Mouse (Mus musculus) heart, postnatal 4 days (tissue): ENCODE measurements around the gene Mis18bp1. TPM values are rescaled to one million over a fixed set of nuclear protein-coding genes. Genes with fewer than 3 reads are reported as not detected.
"Not testable (repeated sequence)": the region's sequence is repeated elsewhere in the genome, so short reads cannot be mapped to it uniquely, and the experiment has no call there.

Experiments
- DNase-seq: peaks from one replicate; pipeline ENCODE4 v3.0.0; 2021
- total RNA-seq, 2 experiments: library from RNA; stranded (reverse); gene quantifications; 2 replicates each; pipeline ENCODE4 v1.2.3; 2021

Gene Mis18bp1
- total RNA-seq = 10 to 100 TPM; 10.9 to 13.9 TPM

DNA sequence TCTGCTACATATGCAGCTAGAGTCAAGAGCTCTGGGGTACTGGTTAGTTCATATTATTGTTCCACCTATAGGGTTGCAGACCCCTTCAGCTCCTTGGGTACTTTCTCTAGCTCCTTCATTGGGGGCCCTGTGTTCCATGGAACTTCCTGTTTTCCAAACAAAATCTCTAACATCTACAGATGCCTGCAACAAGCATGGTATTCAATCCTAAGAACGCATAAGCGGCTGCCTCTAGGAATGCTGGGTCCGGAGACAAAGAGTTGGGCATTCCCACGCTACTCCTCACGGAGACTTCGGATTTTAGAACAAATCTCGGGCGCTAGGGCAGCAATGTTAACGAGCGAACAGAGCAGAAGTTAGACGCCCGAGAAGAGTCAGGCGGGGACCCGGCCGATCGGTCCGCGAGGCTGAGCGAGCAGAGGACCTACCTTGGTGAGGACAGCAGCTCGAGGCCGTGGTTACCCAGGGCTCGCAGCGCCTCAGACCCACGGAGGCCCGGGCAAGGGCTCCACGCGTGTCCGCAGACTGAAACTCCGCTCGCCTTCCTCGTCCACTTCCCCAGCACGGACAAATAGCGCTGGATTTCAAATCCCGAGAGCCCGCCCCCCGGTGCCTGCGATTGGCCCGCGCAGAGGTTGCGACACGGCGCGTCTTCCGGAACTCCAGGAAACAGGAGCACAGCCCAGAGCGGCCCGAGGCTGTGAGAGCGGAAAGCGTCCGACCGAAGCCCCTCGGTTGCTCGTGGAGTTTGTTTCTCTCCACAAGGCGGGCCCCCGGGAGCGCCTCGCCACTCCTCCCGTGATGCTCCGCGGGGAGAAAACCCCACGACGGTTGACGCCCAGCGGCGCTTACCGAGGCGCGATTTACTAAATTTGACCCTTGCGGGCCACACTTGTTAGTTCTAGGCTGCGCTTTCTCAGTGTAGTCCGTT, at the start of gene Mis18bp1:
Mis18bp1 (minus strand) TSS at position 584 of the 931 bp plus-strand sequence.
- peak; percentile 95 for DNase-seq

DNA sequence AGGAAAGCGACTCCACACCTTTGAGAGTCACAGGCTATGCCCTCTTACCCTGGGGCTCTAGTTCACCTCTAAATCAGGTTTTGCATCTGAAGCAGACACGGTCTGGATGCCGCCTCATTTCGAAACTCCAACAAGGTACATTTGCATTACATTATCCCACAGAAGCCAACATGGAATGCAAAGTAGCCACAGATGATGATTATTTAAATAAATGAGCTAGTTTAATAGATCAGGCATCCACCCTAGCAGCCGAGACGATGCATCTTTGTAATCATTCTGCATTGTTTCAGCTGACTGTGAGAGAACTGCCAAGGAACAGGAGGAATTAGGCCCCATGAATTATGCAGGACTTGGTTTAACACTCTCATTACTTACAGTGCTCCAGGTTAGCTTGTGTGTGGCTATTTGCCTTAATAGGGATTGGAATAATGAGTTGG, 44.0 kb upstream of the Mis18bp1 start:
- no peak for DNase-seq

DNA sequence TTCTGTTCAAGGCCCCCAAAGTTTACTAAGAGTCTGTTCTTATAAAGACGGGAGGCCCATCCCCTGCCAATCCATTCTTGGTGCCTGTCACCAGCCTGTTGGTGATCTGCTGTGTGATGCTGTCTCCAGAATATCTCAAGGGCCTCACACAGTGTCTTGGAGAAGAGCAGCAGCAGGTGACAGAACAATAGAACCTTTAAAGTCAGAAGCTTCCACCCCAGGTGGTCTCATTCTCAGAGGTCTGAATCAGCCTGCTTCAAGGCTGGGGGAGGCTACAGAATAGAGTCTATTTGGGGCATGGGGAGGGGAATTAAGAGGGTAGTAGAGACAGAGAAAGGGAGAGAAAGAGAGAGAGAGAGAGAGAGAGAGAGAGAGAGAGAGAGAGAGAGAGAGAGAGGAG, 34.0 kb upstream of the Mis18bp1 start:
- DNase-seq = no peak

DNA sequence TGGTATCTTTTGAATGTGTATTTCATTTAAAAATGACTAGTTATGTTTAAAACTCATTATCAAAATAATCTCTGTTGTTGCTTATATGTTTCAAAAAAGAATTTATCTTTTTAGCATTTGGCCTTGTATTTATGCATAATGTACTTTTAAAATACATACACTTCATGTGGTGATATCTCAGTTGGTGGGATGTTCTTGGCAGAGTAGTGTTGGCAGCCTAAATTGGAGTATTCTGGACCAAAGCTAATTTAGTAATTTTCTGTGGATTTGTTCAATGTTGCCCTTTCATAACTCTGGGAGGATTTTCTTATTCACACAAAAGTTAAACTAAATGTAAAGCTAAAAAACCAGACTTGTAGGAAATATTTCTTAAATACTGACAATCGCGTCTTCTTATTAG, 29.4 kb upstream of the Mis18bp1 start:
- no peak for DNase-seq

DNA sequence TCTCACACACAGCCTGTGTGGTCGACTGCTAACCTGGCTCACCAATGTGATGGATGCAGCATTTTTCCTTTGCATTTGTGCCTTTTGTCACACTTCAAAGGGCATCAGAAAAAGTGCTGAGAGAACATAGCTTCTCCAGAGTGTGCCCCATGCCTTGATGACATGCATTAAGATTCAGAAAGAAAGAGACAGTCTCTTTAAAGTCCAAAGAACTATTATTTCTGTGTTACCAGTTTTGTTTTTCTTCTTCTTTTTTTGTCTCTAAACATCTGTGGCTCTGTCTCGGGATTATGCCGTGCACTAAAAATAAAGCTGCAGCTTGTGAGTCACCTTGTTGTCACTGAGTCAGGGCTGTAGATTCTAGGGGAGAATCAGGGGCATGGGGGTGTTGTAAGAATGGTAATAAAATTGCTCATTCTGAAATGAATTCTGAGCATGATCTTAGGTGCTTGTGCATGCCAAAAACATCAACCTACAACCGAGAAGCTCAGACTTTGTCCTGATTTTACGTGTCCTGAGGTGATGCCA, 21.7 kb upstream of the Mis18bp1 start:
- DNase-seq = no peak

DNA sequence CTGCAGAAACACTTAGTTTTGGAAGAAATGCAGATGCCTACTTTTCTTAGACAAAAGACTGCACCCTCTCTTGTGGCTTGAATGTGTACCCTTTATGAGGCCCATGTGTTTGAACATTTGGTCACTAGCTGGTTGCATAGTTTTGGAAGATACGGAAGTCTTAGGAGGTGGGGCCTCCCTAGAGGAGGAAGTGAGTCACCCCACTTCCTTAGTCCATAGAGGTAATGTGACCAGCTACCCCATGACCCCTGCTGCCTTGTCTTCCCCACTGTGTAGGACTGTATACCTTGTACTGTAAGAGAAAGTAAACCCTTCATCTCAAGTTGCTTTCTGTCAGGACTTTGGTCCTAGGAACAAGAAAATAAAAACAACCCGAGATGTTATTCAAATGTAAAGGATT, 16.8 kb upstream of the Mis18bp1 start:
- no peak for DNase-seq

DNA sequence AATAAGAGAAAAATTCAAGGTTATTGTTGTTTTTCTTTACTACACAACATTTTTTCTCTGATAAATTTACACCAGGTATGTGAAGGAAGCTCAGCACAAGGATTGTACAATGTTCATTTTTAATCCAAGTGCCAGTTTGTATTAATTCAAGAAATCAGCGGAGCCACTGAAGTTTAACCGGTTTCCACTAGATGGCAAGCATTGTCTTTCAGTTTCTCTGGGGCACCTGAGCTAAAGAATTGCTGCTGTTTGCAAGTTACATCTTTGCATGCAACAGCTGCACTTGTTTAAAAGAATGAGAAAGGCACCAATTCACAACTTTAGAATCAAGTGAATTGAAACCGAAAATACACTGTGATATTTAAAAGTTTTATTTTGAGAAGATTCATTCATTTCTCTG, 15.0 kb upstream of the Mis18bp1 start:
- DNase-seq = no peak

DNA sequence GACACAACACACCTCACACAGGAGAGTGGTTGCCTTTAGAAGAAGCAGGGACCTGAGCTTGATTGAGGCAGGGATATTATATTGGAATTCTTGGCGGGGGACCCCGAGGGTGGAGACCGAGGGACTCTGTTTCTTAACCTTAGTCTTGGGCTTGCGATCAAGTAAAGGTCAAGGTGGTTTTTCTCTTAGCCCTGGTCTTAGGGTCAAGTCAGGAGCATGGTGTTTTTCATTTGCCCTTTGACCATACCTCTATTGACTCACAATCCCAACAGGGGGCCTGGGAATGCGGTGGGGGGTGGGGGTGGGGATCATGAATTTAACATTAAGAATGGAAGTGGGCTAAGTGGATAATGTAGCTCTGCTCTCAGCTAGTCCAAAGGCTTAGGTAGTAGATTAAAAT, 1.3 kb upstream of the Mis18bp1 start:
- no peak for DNase-seq

DNA sequence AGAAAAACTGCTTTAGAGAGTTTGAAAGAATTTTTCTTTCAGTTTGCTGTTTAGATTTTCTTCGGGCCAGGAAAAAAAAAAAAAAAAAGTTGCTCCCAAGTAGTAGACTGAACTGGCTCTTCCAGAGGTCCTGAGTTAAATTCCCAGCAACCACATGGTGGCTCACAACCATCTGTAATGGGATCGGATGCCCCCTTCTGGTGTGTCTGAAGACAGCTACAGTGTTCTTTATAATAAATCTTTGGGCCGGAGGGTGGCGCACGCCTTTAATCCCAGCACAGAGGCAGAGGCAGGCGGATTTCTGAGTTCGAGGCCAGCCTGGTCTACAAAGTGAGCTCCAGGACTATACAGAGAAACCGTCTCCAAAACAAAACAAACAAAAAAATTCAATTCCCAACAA, 555 bp upstream of the Mis18bp1 start:
- DNase-seq = peak; percentile 57

DNA sequence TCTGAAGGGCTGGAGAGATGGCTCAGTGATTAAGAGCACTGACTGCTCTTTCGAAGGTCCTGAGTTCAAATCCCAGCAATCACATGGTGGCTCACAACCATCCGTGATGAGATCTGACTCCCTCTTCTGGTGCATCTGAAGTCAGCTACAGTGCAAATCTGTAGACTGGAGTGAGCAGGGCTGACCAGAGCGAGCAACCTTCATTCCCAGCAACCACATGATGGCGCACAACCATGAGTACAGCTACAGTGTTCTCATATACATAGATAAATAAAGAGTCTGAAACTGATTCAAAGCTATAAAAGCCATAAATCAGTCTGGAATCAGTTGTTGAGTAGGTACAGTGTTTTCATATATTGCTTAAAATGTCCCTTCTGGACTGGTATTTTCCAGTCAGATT, 36.3 kb downstream of the Mis18bp1 start:
- not testable (repeated sequence) for DNase-seq

DNA sequence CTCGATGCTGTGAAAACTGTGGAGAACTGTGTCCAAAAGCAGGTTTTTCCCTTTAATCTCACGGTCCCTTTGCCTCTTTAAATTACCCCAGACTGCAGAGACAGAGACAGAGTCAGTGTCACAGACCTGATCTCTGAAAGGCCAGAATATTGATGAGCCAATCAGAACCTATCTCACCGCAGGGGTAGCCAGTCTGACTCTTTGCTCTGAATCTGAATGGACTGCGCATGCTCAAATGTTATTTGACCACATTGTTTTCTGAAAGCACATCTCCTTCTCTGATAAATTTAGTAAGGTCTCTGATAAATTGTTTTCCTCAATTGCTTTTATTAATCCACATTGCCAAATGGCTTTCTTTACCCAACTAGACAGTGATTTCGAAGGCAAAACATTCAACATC, 53.0 kb downstream of the Mis18bp1 start:
- no peak for DNase-seq

DNA sequence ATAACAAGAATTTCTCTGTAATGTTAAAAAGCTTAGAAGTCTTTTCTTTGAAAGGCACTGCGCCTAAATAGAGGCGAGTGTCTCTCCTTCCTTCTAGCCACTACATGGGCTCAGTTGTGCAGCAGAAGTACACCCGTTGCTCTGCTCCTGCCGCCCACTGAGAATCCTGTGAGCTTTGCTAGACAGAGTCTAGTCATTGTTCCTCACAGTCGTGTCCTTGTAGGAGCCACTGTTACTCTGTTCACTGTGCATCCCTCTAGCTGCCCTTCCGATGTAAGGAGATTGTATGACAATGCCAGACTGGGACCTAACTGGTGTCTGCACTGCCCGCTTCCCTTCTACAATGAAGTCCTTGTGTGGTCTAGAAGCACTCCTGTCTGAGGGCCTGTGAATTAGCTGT, 53.4 kb downstream of the Mis18bp1 start:
- no peak for DNase-seq

DNA sequence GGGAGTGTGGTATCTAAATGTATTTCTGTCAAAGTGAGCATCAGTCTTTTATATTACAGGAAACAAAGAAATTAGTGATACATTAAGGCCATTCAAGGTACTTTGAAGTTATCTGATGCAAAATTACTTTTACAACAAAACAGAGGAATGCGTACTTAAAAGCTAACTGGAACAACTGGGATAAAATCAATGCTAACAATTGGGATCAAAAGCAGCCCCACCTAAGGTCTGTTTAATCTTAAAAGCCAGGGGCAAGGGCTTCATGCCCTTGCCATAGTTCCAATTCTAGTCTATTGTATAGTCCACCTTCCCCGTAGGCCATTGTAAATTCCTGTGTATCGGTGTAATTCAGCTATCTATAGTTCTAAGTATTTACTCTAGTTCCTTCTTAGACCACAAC, 57.4 kb downstream of the Mis18bp1 start:
- not testable (repeated sequence) for DNase-seq

DNA sequence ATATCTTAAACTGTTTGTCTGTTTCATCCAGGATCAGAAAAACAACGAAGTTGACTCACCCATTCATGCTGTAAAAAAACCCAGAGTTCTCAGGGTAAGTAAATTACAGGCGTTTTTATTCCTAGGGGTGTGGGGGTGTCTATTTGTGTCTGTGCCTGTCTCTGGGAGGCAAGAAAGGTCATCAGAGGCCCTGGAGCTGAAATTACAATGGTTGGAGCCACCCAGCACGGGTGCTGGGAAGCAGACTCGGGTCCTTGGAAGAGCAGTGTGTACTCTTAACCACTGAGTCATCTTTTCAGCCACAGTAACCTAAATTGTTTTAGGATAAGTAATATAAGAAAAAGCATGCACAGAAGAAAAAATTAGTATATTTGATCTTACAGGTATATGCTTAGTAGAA, 58.5 kb downstream of the Mis18bp1 start:
- DNase-seq = no peak

DNA sequence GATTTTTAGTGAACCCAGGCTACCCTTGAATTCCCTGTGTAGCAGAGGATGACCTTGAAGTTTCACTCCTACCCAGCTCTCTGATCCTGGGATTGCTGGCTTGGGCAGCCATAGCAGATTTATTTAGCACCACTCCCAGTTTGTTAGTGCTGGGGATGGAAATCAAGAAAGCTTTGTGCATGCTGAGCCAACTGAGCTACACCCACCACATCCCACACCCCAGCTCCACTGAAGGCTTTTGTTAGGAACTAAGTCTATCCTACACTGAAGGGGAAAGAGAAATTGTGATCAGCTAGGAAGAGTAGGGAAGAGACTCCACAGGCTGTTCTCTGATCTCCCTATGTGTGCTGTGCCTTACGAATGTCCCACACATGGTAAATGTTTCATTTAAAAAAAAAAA, 59.6 kb downstream of the Mis18bp1 start:
- DNase-seq = no peak

DNA sequence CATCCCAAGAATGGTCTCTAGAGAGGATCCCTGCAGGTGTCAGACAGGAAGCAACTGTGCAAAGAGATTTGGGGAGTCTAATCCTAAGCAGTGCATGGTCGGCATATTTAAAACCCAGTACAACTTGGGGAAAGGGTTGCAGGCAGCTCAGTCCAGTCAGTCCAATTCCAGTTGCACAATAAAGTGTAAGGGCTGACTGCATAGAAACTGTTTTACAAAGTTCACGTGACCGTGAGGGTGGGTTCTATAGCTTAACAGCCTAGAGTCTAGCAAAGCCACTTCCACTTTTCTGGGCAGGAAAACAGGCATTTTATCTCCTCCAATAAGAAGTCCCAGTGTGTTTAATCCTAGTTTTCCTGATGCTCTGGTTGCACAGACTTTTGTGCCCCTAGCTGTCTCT, 60.9 kb downstream of the Mis18bp1 start:
- DNase-seq = no peak

DNA sequence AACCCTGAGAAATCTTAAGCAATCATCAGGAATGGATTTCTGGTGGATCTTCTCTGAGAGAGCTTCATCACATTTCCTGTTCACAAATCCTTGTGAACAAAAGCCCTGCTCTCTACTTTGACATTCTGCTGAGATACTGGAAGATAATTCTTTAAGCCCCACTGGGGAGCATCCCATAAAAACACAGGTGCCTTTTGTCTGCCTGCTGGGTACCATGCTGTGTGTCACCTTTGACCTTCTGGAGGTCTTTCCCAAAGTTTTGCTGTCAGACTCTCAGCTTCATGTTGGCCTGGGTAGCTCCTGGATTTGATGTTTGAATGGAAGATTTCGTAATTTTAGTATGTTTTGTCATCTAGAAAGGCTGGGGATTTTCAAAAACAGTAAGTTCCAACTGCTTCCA, 63.7 kb downstream of the Mis18bp1 start:
- DNase-seq = no peak

Other genes with a start within 250 kb of the Mis18bp1 start
- gene Klhl28, start 207.1 kb downstream of the Mis18bp1 start, total RNA-seq = 10 to 100 TPM; 12.9 to 13.0 TPM
- gene Togaram1, start 206.8 kb downstream of the Mis18bp1 start, total RNA-seq = 10 to 100 TPM; 16.5 to 18.9 TPM
- gene Prpf39, start 136.3 kb downstream of the Mis18bp1 start, total RNA-seq = 10 to 100 TPM; 24.4 to 26.3 TPM
- gene Fkbp3, start 98.6 kb downstream of the Mis18bp1 start, total RNA-seq = 100 to 1,000 TPM; 201 to 203 TPM
- gene Fancm, start 97.0 kb downstream of the Mis18bp1 start, total RNA-seq = 10 to 100 TPM in 1 of 2 experiments, 1 to 10 TPM in 1; 9.5 to 14.0 TPM
- not detected for gene Wdr20rt, start 52.9 kb upstream of the Mis18bp1 start, total RNA-seq